Mouse (Mus musculus): ENCODE results near the gene Chchd3.

Chchd3 gene

GRCm38 (mm10) chr6:33002988-33003387 lies 57.1 kb downstream of the Chchd3 start:
- no peak for DNase-seq (ENCODE audit: low read depth, low spot score)

DNA sequence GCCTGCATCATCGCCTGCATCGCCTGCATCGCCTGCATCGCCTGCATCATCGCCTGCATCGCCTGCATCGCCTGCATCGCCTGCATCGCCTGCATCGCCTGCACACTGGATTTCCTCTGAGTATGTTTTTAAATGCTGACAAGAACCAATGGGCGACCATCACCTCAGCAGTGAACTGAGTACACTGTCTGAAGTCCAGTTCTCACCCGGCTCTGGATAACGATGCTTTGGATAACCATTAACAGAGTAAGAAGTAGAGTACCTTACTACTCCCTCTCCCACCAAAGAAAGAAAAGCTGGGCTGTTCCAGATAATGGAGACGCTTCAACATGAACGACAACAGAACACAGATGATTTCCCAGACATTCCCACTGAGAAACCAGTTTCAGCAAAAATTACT lies 58.8 kb downstream of the Chchd3 start:
- DNase-seq (ENCODE audit: low read depth, low spot score), result no peak

GRCm38 (mm10) chr6:32996597-32996996 lies 63.5 kb downstream of the Chchd3 start:
- DNase-seq (ENCODE audit: low read depth, low spot score), result peak; percentile 63

DNA sequence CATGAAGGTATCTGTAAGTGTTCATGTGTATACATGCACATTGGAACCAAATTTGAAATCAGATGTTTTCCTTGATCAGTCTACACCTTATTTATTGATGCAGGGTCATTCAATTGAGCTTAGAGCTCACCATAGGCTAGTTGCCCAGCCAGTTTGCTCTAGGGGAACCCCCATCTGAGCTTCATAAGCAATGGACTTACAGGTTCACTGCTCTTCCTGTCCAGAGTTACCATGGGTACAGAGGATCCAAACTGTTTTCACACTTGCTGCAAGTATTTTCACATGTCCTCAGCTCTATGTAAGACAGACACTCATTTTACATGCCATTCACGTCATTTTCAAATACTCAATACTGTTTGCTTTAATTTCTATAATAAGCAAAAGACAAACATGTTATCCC lies 66.2 kb downstream of the Chchd3 start:
- no peak for DNase-seq (ENCODE audit: low read depth, low spot score)

DNA sequence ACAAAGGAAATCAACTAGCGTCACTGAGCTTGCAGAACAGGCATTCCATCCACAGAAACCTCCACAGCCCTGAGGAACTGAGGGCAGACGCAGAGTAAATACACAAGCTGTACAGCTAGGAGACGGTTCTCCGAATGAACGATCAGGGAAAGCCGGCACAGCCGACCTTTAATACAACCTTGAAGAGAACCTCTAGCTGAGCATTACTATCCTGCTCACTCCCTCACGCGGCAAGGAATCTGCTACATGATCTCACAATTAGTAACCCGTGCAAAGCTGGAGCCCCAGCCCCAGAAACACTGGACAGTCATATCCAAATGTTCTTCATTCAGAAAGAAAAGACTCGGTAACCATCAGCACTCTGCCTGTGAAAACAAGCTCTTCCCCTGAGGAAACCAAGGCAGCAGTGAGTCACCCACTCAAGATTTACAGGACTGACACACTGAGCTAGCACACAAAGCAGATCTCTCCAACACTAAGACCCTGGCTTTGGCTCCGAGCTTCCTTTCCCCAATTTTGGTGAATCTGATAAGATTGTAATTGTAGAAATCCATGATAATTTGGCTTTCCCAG lies 69.9 kb downstream of the Chchd3 start:
- DNase-seq (ENCODE audit: low read depth, low spot score), result peak; percentile 41

- no peak for DNase-seq (ENCODE audit: low read depth, low spot score)
Measured at GRCm38 (mm10) chr6:32988561-32988960, 71.5 kb downstream of the Chchd3 start.

- DNase-seq (ENCODE audit: low read depth, low spot score), result peak; percentile 42
Measured at GRCm38 (mm10) chr6:32983876-32984275, 76.2 kb downstream of the Chchd3 start.

DNA sequence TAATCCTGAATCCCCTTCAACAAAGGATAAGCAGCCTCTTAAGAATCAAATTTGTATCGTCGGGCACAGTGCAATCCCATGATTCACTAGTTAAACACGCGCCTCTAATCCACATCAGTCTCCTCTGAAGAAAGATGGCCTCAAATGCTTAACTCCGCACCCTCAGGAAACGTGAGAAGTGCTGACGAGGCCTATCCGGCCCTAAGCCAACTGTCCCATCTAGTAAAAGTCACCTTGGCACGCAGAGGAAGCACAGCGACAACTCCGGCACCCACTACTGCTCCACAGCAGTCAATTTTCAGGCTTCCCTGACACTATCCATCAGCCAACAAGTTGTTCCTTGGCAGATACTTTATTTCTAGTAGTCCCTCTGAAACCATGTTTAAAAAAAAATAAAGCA lies 78.8 kb downstream of the Chchd3 start:
- no peak for DNase-seq (ENCODE audit: low read depth, low spot score)

DNA sequence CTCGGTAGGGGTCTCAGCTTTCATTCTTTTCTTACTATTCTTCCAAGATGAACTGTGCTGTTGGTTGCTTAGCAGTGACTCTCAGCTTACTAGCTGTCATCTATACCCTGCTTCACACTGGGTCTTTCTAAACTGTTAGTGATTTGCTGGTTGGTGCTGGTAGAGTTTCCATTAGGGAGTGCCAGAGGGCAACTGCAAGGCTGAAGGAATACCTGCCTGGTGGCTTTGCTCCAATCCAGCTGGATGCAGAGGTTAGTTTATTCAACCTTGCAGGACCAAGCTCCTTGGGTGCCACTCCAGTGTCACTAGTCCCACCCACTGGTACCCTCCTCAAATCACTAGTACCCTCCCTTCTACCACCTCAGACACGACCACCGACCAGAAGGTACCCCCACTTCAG lies 81.2 kb downstream of the Chchd3 start:
- DNase-seq (ENCODE audit: low read depth, low spot score), result no peak

GRCm38 (mm10) chr6:32971926-32972325 lies 88.1 kb downstream of the Chchd3 start:
- DNase-seq (ENCODE audit: low read depth, low spot score), result no peak

GRCm38 (mm10) chr6:32968971-32969370 lies 91.1 kb downstream of the Chchd3 start:
- no peak for DNase-seq (ENCODE audit: low read depth, low spot score)

GRCm38 (mm10) chr6:32962048-32962447 lies 98.0 kb downstream of the Chchd3 start:
- no peak for DNase-seq (ENCODE audit: low read depth, low spot score)

DNA sequence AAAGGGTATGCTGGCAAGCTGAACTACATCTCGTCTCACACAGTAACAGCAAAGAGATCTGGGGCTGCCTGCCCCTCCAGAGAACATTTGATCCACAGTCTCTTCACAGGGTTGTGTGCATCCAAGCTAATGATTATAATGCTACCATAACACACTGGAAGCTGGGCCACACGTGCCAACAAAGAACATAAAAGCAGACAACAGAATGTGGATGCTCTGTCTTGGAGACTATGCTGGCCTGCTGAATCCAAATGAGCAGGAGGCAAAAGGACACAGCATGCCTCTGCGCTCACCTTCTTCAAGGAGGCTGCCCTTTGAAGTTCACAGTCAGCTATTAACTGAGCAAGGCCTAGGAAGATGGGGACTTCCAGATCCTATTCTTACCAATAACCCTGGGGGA lies 98.6 kb downstream of the Chchd3 start:
- DNase-seq (ENCODE audit: low read depth, low spot score), result no peak

DNA sequence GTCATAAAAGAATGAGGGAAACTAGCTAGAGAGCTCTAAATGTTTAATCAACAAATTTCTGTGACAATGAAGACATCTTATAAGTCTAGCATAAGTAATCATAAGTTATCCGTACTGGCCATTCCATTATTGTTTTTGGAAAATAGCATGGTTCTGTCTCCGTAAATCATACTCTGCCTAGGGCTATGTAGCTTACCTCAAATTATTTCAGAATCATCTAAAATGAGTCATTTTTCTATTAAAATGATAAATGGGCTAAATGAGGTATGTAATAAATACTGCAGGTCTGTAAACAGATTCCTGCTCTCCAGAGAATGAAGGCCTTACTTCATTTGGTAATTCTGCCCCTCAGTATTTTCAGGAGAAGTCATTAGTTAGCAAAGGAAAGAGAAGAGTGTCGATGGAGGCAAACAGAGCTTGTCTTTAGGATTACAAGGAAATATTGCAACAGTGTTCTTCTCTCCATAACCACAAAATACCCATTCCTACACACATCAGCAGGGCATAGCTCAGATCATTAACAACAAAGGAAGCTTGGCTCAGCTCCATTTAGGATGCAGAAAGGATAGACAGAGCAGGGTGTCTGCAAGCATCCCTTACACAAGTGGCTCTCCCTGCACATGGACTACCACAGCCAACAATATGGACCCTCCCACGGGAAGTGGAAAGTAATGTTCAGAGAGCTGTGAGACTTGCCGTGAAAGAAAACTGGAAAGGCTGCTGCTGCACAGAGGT lies 100.1 kb downstream of the Chchd3 start:
- DNase-seq (ENCODE audit: low read depth, low spot score), result no peak

DNA sequence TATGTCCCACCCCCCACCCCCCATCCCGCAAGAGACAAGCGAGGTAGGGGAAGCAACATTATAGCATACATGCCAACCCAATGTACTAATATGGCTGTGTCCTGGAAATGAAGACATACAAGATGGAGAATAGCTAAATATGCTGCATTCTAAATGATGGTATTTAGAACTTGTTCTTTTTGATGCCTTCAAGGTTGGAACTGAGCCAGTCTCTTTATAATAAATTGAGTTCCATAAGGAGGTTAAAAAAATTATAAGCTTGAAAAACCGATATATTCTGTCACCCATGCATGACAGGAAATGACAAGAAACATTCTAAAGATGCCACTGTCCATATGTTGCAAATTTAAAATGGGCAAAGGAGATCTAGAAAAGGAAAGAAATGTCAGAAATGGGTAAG lies 104.6 kb downstream of the Chchd3 start:
- DNase-seq (ENCODE audit: low read depth, low spot score), result peak; percentile 15

DNA sequence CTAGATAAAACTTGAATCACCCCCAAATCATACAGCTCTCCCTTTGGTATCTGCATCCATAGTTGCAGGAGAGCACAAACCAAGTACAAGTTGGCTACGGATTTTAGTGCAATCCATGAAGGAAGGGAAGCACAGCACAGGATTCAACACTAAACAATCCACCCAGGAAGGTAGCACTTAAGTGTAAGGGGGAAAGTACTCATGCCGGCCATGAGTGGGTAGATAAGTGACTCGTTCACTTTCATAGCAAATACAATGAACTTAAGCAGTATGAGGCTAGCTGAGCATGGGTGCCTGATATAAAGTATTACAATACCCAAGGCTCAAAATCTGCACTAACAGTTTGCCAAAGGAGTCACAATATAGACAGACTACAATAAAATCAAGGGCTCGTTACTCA lies 109.1 kb downstream of the Chchd3 start:
- DNase-seq (ENCODE audit: low read depth, low spot score), result no peak

DNA sequence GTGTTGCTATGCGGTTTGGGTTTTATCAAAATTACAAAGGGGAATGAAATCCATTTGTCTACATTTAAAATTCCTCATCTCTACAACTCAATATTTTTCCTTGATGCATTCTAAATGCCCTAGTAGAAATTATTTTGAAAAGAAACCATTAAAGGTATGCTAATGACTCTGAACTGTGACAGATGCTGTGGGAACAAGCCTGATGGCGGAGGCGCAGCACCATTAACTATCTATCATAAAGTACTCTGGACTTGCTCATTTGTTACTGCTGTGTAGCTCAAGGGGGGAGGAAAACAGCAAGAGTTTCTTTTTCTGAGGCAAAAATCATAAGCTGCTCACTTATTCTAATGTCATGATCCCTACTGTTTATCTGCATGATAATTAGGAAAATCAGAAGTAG lies 110.4 kb downstream of the Chchd3 start:
- DNase-seq (ENCODE audit: low read depth, low spot score), result no peak

DNA sequence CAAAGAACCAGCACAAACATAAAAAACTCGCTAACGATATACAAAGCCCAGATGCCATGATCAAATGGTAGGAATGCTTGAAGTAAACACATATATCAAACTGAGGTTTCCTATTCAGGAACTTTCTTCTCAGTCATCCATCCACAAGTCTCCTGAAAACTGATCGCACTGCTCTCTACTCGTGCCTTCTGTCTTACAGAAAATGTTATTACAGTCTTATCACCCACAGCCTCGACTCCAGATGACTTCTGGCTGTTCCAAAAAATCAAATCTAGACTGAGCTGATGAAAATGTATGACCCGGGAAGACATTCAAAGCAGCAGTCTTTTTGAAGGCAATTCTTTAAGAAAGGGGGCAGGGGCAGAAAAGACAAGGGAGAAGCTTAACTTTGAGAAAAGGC lies 112.8 kb downstream of the Chchd3 start:
- DNase-seq (ENCODE audit: low read depth, low spot score), result no peak

GRCm38 (mm10) chr6:32944956-32945355 lies 115.1 kb downstream of the Chchd3 start:
- DNase-seq (ENCODE audit: low read depth, low spot score), result no peak

DNA sequence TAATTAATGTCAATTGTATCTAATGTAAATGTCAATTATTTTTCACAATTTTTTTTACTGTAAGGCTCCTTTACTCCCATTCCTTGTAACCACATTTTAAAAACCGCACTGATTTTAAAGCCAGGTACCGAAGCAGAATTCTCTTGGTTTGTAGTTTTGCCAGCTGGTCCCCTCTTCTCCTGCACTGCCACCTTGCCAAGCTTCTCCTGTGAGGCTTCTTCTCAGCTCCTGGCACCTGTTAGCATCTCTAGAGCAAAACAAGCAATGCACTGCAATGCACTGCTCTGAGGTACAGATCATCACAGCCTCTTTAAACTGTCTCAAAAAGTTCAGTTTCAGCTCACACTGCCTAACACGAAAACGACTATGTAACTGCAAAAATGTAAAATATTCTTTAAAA lies 116.4 kb downstream of the Chchd3 start:
- DNase-seq (ENCODE audit: low read depth, low spot score), result peak; percentile 58

DNA sequence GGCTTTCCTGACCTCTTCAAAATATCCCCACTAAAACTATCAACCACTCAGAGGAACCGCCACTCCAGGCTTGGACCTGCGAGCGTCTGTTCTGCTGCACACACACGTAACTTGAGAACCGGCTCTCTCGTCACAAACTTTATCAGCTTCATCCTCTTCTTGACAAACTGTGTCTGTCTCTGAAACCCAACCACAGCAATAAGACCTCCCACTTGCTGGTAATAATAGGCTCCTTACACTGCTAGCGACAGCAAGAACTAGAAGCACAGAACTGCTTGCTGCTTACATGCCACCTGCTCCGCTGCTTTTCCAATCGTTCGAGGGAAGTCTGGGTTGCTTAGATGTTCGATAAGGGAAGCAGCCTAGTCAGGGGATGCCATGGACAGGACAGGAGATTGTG lies 119.8 kb downstream of the Chchd3 start:
- peak; percentile 42 for DNase-seq (ENCODE audit: low read depth, low spot score)

DNA sequence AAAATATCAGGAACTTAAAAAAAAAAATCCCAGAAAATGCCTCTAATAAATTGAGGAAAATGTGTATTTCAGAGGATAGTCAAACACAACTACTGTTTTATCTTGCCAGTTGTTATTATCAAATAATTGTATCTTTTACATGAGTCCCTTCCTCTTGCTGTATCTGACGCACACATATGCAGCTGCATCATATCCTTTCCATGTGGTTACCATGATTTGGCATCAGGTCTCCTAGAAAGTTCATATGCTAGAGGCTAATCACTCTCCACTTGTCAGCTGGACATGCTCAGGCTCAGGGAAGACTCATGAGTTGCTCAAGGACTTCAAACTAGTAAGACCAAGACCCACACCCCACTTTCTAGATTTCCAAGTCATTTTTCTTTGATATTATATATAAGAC lies 122.4 kb downstream of the Chchd3 start:
- no peak for DNase-seq (ENCODE audit: low read depth, low spot score)

- no peak for DNase-seq (ENCODE audit: low read depth, low spot score)
Measured at GRCm38 (mm10) chr6:32936794-32937193, 123.3 kb downstream of the Chchd3 start.

GRCm38 (mm10) chr6:32936365-32936764 lies 123.7 kb downstream of the Chchd3 start:
- peak; percentile 13 for DNase-seq (ENCODE audit: low read depth, low spot score)
